Mouse (Mus musculus): ENCODE data around the gene Pax8. TPM values are rescaled to one million over a fixed set of nuclear protein-coding genes. Genes with fewer than 3 reads are reported as not detected.
A peak's percentile ranks its signal among the peaks of the same experiment; 100 is the strongest.

Gene Pax8
- polyA plus RNA-seq, 1 experiment from 2014 or later = 129 TPM

DNA sequence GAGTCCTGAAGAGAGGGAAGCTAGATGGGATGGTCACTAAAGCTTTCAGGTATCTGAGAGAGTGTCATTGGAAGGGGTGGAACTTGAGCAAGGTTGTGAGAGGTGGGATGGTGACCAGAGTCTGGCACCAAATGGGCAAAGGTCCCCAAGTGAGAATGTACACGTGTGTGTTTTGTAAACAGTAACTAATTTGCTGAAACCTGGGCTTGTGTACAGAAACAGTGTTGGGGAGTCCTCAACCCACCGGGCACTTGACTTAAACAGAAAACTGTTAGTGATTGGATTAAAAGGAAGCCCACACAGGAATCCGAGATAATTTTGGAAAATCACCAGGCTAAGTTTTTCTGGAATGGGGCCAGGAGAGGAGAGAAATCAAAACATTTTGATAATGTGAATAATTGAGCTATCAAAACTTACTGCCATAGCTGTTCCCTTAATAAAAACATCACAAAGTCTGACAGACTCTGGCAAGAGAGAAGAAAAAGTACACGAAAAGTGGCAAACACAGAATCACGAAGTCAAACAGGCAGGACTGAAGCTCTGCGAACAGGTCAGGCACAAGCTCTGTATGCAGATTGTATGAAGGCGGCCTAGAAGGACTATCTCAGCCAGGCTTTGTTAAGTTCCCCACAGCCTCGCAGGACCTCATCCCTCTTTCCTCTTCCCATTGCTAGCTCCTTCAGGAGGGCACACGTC, 15.1 kb downstream of the Pax8 start:
- no peak overlapping the region for H3K4me3 ChIP-seq (replicated peaks)
- peaks cover 37% of the 10 kb centered on the region for H3K36me3 ChIP-seq
- no peaks in the 10 kb centered on the region for H3K27me3 ChIP-seq
- peaks cover 57% of the 10 kb centered on the region for H3K4me1 ChIP-seq
- WGBS = 43% methylated on average over 9 of the region's 9 CpGs
- H3K9me3 ChIP-seq (replicated peaks) = no peaks in the 10 kb centered on the region
- no peak overlapping the region for H3K9ac ChIP-seq
- H3K4me2 ChIP-seq = no peak overlapping the region
- H3K27ac ChIP-seq = 0 out of 2 replicates have a peak overlapping the region, but pooled peaks have one; percentile 20
- ATAC-seq (replicated peaks; ENCODE audit: low FRiP score) = no peak

DNA sequence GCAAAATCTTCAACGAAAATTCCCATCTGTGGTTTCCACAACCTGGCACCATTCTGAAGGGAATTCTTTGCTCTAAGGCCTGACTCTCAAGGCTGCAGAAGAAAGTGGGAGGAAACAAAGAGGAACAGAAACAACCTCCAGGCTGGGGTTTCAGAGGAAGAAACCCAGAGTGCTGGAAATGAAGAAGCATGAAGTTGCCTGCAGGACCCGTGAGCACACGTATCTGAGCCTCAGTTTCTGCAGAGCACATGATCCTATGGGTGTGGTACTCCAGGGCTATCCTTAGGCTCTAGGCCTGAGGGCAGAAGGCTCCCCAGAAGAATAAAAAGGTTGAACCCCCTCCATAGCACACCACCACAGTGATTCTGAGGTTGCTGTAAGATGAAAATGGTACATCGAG, 18.6 kb downstream of the Pax8 start:
- Histone ChIP-seq H3K4me1 (peaks cover 72% of the 10 kb centered on the region), H3K4me2 (no peak overlapping the region), H3K4me3 (replicated peaks) (no peak overlapping the region), H3K9ac (no peak overlapping the region), H3K9me3 (replicated peaks) (no peaks in the 10 kb centered on the region), H3K27me3 (no peaks in the 10 kb centered on the region), H3K27ac (peak overlapping the region; percentile 34; the same call in 1 of the 2 replicates), H3K36me3 (peaks cover 27% of the 10 kb centered on the region)
- ATAC-seq (replicated peaks; ENCODE audit: low FRiP score) = no peak
- 84% methylated on average over 4 of the region's 4 CpGs for WGBS

GRCm38 (mm10) chr2:24455057-24455855, 20.1 kb downstream of the Pax8 start:
- Histone ChIP-seq H3K4me1 (peaks cover 58% of the 10 kb centered on the region), H3K4me2 (0 out of 2 replicates have a peak overlapping the region, but pooled peaks have one; percentile 4), H3K9ac (no peak overlapping the region), H3K4me3 (replicated peaks) (no peak overlapping the region), H3K36me3 (peaks cover 30% of the 10 kb centered on the region), H3K27me3 (no peaks in the 10 kb centered on the region), H3K9me3 (replicated peaks) (no peaks in the 10 kb centered on the region), H3K27ac (peak overlapping the region; percentile 84)
- whole genome bisulfite sequencing = 25% methylated on average over 6 of the region's 6 CpGs
- ATAC-seq (replicated peaks; ENCODE audit: low FRiP score) = 0 out of 2 replicates have a peak, but pooled peaks have one; percentile 8

DNA sequence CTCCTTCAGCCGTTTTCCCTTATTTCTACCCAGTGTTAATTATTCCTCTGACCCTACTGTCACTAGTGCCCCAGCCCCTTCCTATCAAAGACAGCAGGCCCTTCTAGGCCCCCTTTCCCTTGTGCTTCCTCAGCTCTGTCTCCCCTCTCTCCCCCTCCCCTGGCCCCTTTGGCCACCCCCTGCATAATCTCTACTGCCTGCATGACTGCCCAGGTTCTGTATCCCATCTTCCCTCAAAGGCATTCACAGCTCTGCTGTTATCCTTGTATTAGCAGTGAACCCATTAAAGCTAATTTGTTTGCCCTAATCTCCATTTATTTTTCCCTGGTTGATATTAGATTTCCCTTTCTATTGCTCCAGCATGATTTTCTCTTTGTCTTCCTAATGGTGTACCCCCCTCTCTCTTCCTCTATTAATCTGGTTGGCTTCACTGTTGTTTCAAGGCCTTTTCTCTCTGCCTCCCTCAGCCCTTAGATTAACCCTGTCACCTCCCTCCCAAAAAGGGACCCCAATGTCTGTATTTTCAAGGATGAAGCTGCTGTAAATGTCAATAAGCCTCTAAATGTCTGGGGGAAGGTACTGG, 20.9 kb downstream of the Pax8 start:
- H3K27me3 ChIP-seq = no peaks in the 10 kb centered on the region
- no peak overlapping the region for H3K9ac ChIP-seq
- H3K4me2 ChIP-seq = peak overlapping the region; percentile 4; the same call in 1 of the 2 replicates
- H3K9me3 ChIP-seq (replicated peaks) = no peaks in the 10 kb centered on the region
- H3K27ac ChIP-seq = peak overlapping the region; percentile 84
- no peak for ATAC-seq (replicated peaks; ENCODE audit: low FRiP score)
- H3K36me3 ChIP-seq = peaks cover 26% of the 10 kb centered on the region
- 19% methylated on average over 1 of the region's 1 CpGs for WGBS
- H3K4me1 ChIP-seq = peaks cover 53% of the 10 kb centered on the region
- H3K4me3 ChIP-seq (replicated peaks) = no peak overlapping the region

DNA sequence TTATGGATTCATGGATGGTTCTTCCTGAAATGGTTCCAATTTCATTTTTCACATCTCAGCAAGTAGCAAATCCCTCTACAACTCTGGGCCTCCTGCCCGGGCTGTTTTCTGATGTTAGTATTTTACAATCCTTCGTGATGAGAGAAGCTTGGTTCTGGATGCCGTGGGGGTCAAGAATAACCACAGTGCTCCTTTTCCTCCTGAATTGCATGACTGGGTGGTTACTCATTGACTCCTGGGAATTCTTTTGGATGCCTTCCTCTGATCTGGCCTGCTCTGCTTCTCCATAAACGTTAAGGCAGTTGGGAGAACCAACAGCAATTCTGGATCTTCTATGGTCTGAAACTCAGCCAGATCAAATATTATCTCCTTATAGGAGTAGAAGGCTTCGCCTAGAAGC, 22.2 kb downstream of the Pax8 start:
- peak; percentile 55 for ATAC-seq (replicated peaks; ENCODE audit: low FRiP score)
- H3K4me1 ChIP-seq = peaks cover 52% of the 10 kb centered on the region
- WGBS = 47% methylated on average over 5 of the region's 5 CpGs

GRCm38 (mm10) chr2:24449111-24449510, 26.3 kb downstream of the Pax8 start:
- no peak for ATAC-seq (replicated peaks; ENCODE audit: low FRiP score)

More for the DNA sequence above, 22.2 kb downstream of the Pax8 start:
- H3K36me3 ChIP-seq = peaks cover 17% of the 10 kb centered on the region; the same call in 1 of the 2 replicates
- H3K27ac ChIP-seq = peak overlapping the region; percentile 84
- no peaks in the 10 kb centered on the region for H3K9me3 ChIP-seq (replicated peaks)
- no peak overlapping the region for H3K9ac ChIP-seq
- H3K4me2 ChIP-seq = no peak overlapping the region; the same call in 1 of the 2 replicates
- H3K27me3 ChIP-seq = no peaks in the 10 kb centered on the region
- H3K4me3 ChIP-seq (replicated peaks) = no peak overlapping the region

DNA sequence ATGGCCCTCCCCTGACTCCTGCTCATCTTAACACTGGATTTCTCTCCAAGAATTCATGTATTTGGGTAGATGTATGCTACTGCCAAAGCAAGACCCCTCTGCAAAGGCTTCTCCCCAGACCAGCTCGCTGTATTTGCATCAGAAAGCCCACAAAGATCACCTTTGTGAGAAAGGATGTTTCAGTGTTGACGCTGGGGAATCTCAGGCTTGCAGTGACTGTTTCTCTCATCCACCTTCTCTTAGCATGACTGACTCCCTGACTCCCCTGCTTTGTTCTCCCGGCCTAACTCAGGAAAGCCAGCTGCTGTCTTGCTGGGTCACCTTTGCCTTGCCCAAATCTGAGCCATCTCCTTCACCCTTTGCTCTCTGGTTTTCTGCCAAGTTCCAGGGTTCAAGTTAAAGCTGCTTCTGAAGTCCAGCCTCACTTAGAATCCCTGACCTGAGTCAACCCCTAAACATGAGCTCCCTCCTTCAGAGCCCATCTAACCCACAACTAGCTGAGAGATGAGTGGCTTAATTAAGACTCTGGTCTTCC, 32.1 kb downstream of the Pax8 start:
- Histone ChIP-seq H3K4me3 (replicated peaks) (no peak overlapping the region), H3K4me2 (no peak overlapping the region), H3K27me3 (no peaks in the 10 kb centered on the region), H3K4me1 (peaks cover 5% of the 10 kb centered on the region), H3K27ac (no peak overlapping the region), H3K36me3 (peaks cover 59% of the 10 kb centered on the region), H3K9me3 (replicated peaks) (no peaks in the 10 kb centered on the region), H3K9ac (no peak overlapping the region)
- 60% methylated on average over 3 of the region's 3 CpGs for WGBS
- ATAC-seq (replicated peaks; ENCODE audit: low FRiP score) = no peak

More at GRCm38 (mm10) chr2:24449111-24449510, 26.3 kb downstream of the Pax8 start:
- H3K36me3 ChIP-seq = peaks cover 10% of the 10 kb centered on the region
- 65% methylated on average over 4 of the region's 4 CpGs for WGBS
- H3K9ac ChIP-seq = no peak overlapping the region
- H3K4me2 ChIP-seq = no peak overlapping the region
- no peaks in the 10 kb centered on the region for H3K9me3 ChIP-seq (replicated peaks)
- H3K27ac ChIP-seq = no peak overlapping the region
- peaks cover 22% of the 10 kb centered on the region for H3K4me1 ChIP-seq
- no peaks in the 10 kb centered on the region for H3K27me3 ChIP-seq
- H3K4me3 ChIP-seq (replicated peaks) = no peak overlapping the region

DNA sequence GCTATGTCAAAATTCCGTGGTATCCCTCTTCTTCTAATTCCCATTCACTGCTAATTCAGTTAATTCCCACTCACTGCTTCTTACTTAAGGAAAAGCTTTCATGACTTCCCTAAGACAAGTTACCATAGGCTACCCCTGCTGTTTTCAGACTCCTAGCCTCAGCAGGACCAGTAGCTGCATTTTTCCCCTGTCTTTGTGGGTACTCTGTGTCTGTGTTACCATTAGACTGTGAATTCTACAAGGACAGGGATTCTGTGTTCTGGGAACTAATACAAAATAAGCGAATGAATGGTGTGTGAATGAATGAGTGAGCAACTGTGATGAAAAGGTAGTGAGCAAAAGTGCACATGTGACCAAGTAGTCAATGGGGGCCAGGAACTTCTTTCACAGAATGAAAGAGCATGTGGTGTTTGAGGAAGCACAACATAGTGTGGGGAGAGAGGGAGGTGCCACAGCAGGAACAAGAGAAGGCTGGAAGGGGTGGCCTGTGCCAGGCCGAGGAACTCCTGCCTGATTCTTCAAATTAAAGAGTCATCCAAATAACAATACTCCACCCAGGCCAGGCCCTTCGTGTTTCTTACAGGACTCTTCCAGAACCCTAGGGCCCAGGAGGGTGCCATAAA, 33.0 kb downstream of the Pax8 start:
- Histone ChIP-seq H3K27me3 (no peaks in the 10 kb centered on the region), H3K36me3 (peaks cover 62% of the 10 kb centered on the region), H3K27ac (no peak overlapping the region), H3K4me3 (replicated peaks) (no peak overlapping the region), H3K9ac (no peak overlapping the region), H3K9me3 (replicated peaks) (no peaks in the 10 kb centered on the region), H3K4me2 (no peak overlapping the region), H3K4me1 (peaks cover 1% of the 10 kb centered on the region; the same call in 1 of the 2 replicates)
- WGBS = 68% methylated on average over 4 of the region's 4 CpGs
- ATAC-seq (replicated peaks; ENCODE audit: low FRiP score) = no peak

GRCm38 (mm10) chr2:24441899-24442298, 33.5 kb downstream of the Pax8 start:
- Histone ChIP-seq H3K9ac (no peak overlapping the region), H3K27ac (no peak overlapping the region), H3K4me2 (no peak overlapping the region), H3K9me3 (replicated peaks) (no peaks in the 10 kb centered on the region), H3K27me3 (no peaks in the 10 kb centered on the region), H3K4me3 (replicated peaks) (no peak overlapping the region), H3K36me3 (peaks cover 67% of the 10 kb centered on the region), H3K4me1 (no peaks in the 10 kb centered on the region; the same call in 1 of the 2 replicates)
- ATAC-seq (replicated peaks; ENCODE audit: low FRiP score) = no peak

GRCm38 (mm10) chr2:24440056-24440455, 35.3 kb downstream of the Pax8 start:
- H3K9ac ChIP-seq = no peak overlapping the region
- ATAC-seq (replicated peaks; ENCODE audit: low FRiP score) = no peak
- H3K4me2 ChIP-seq = no peak overlapping the region
- H3K27ac ChIP-seq = no peak overlapping the region
- no peaks in the 10 kb centered on the region for H3K4me1 ChIP-seq
- H3K9me3 ChIP-seq (replicated peaks) = no peaks in the 10 kb centered on the region
- peaks cover 85% of the 10 kb centered on the region for H3K36me3 ChIP-seq
- H3K27me3 ChIP-seq = no peaks in the 10 kb centered on the region
- 79% methylated on average over 2 of the region's 2 CpGs for WGBS
- no peak overlapping the region for H3K4me3 ChIP-seq (replicated peaks)

GRCm38 (mm10) chr2:24435699-24436098, 39.7 kb downstream of the Pax8 start:
- ATAC-seq (replicated peaks; ENCODE audit: low FRiP score) = peak; percentile 34; the same call in 1 of the 2 replicates
- Histone ChIP-seq H3K4me1 (peaks cover 7% of the 10 kb centered on the region; the same call in 1 of the 2 replicates), H3K4me2 (no peak overlapping the region), H3K9me3 (replicated peaks) (no peaks in the 10 kb centered on the region), H3K36me3 (peaks cover 73% of the 10 kb centered on the region), H3K27ac (peak overlapping the region; percentile 45; the same call in 1 of the 2 replicates), H3K27me3 (no peaks in the 10 kb centered on the region), H3K4me3 (replicated peaks) (no peak overlapping the region), H3K9ac (no peak overlapping the region)
- WGBS = 76% methylated on average over 11 of the region's 11 CpGs
